Mouse (Mus musculus) MEL (cell line): ENCODE measurements around the gene Cd82. TPM values are rescaled to one million over a fixed set of nuclear protein-coding genes. Genes with fewer than 3 reads are reported as not detected.

Source experiments
- DNase-seq: peaks from one replicate; pipeline ENCODE4 v3.0.0; 2011; ENCODE audit warnings: low read depth, low spot score
- H3K27ac ChIP-seq: 2 replicates; pipeline ENCODE4 v1.5.1; 2012; ENCODE audit warnings: low read depth, mild to moderate bottlenecking, control low read depth, low read length, moderate library complexity; ENCODE audit not compliant: control insufficient read depth
- H3K27me3 ChIP-seq, 2 experiments: fragments of 150-350 bp in 1 of 2; sonication (generic) in 1 of 2; 2 replicates each; pipeline ENCODE4 v1.6.1; 2012; ENCODE audit warnings: low read length in 2 of 2, mild to moderate bottlenecking in 2 of 2, improper control_type of control experiment in 1 of 2, moderate library complexity in 1 of 2; ENCODE audit not compliant: insufficient read depth in 2 of 2, control insufficient read depth in 1 of 2
- H3K36me3 ChIP-seq, 2 experiments: 2 replicates each; pipeline ENCODE4 v1.6.1; 2012 to 2014; ENCODE audit warnings: low read length in 2 of 2, improper control_type of control experiment in 1 of 2, inconsistent platforms in 1 of 2, mild to moderate bottlenecking in 1 of 2; ENCODE audit not compliant: insufficient read depth in 2 of 2, control insufficient read depth in 1 of 2
- H3K4me1 ChIP-seq, 2 experiments: fragments of 150-350 bp in 1 of 2; sonication (generic) in 1 of 2; 2 replicates each; pipeline ENCODE4 v1.6.1; 2012; ENCODE audit warnings: low read length in 2 of 2, improper control_type of control experiment in 1 of 2, mild to moderate bottlenecking in 1 of 2; ENCODE audit not compliant: insufficient read depth in 2 of 2, control insufficient read depth in 1 of 2
- H3K4me3 ChIP-seq, 2 experiments: fragments of 150-350 bp in 1 of 2; sonication (generic) in 1 of 2; 2 replicates each; pipeline ENCODE4 v1.5.1; 2012; ENCODE audit warnings: low read depth in 2 of 2, low read length in 2 of 2, mild to moderate bottlenecking in 2 of 2, moderate library complexity in 2 of 2, control low read depth in 1 of 2, improper control_type of control experiment in 1 of 2; ENCODE audit not compliant: control insufficient read depth in 1 of 2, insufficient read depth in 1 of 2
- H3K79me2 ChIP-seq: 2 replicates; pipeline ENCODE4 v1.6.1; 2012; ENCODE audit warnings: mild to moderate bottlenecking, low read length, moderate library complexity; ENCODE audit not compliant: control insufficient read depth, poor library complexity, insufficient read depth
- H3K9ac ChIP-seq: 2 replicates; pipeline ENCODE4 v1.6.1; 2012; ENCODE audit warnings: low read depth, mild to moderate bottlenecking, control low read depth, low read length, moderate library complexity; ENCODE audit not compliant: control insufficient read depth, poor library complexity, severe bottlenecking
- H3K9me3 ChIP-seq: fragments of 150-350 bp; sonication (generic); replicated peaks from 2 replicates; pipeline ENCODE4 v1.6.1; 2012; ENCODE audit warnings: mild to moderate bottlenecking, low read length, improper control_type of control experiment, moderate library complexity; ENCODE audit not compliant: insufficient read depth
- BHLHE40 ChIP-seq: IDR thresholded peaks from 2 replicates; pipeline ENCODE4 v1.6.1; 2012; ENCODE audit warnings: low read depth, mild to moderate bottlenecking, inconsistent platforms, low read length, improper control_type of control experiment, borderline replicate concordance
- CHD2 ChIP-seq: IDR thresholded peaks from 2 replicates; pipeline ENCODE4 v1.6.1; 2011; ENCODE audit warnings: low read length, improper control_type of control experiment
- E2F4 ChIP-seq: IDR thresholded peaks from 2 replicates; pipeline ENCODE4 v1.6.1; 2011; ENCODE audit warnings: low read depth, low read length, improper control_type of control experiment, borderline replicate concordance
- ELF1 ChIP-seq: IDR thresholded peaks from 2 replicates; pipeline ENCODE4 v1.6.1; 2014; ENCODE audit warnings: low read depth, mild to moderate bottlenecking, inconsistent platforms, low read length, improper control_type of control experiment, moderate library complexity
- HCFC1 ChIP-seq: IDR thresholded peaks from 2 replicates; pipeline ENCODE4 v1.6.1; 2012; ENCODE audit warnings: low read depth, mild to moderate bottlenecking, inconsistent platforms, low read length, improper control_type of control experiment, moderate library complexity
- MEF2A ChIP-seq: IDR thresholded peaks from 2 replicates; pipeline ENCODE4 v1.6.1; 2014; ENCODE audit warnings: low read depth, mild to moderate bottlenecking, inconsistent platforms, low read length, improper control_type of control experiment; ENCODE audit not compliant: poor library complexity, insufficient replicate concordance, severe bottlenecking; ENCODE audit errors: extremely low read depth
- NELFE ChIP-seq: IDR thresholded peaks from 2 replicates; pipeline ENCODE4 v1.6.1; 2011; ENCODE audit warnings: low read depth, low read length, improper control_type of control experiment
- NRF1 ChIP-seq: IDR thresholded peaks from 2 replicates; pipeline ENCODE4 v1.6.1; 2014; ENCODE audit warnings: low read depth, mild to moderate bottlenecking, inconsistent platforms, low read length, improper control_type of control experiment, moderate library complexity; ENCODE audit not compliant: poor library complexity, insufficient read depth, severe bottlenecking
- POLR2A ChIP-seq, 2 experiments: IDR thresholded peaks; 2 replicates each; pipeline ENCODE4 v1.6.1; 2011 to 2012; ENCODE audit warnings: low read length in 2 of 2, mild to moderate bottlenecking in 2 of 2, control low read depth in 1 of 2, improper control_type of control experiment in 1 of 2, low read depth in 1 of 2, moderate library complexity in 1 of 2; ENCODE audit not compliant: control insufficient read depth in 1 of 2, insufficient read depth in 1 of 2, poor library complexity in 1 of 2
- POLR2AphosphoS5 ChIP-seq: IDR thresholded peaks from 2 replicates; pipeline ENCODE4 v1.6.1; 2012; ENCODE audit warnings: low read depth, borderline replicate concordance, mild to moderate bottlenecking, inconsistent platforms, low read length, moderate library complexity, mixed read lengths
- RAD21 ChIP-seq: IDR thresholded peaks from 2 replicates; pipeline ENCODE4 v1.6.1; 2011; ENCODE audit warnings: mild to moderate bottlenecking, low read depth, low read length, improper control_type of control experiment
- SIN3A ChIP-seq: IDR thresholded peaks from 2 replicates; pipeline ENCODE4 v1.6.1; 2012; ENCODE audit warnings: low read length, improper control_type of control experiment, inconsistent platforms
- TAL1 ChIP-seq: IDR thresholded peaks from 2 replicates; pipeline ENCODE4 v1.6.1; 2012; ENCODE audit warnings: mild to moderate bottlenecking, inconsistent platforms, low read length, moderate library complexity, mixed read lengths
- TBP ChIP-seq: IDR thresholded peaks from 2 replicates; pipeline ENCODE4 v1.8.0; 2011; ENCODE audit warnings: low read depth, low read length, improper control_type of control experiment
- TCF12 ChIP-seq: IDR thresholded peaks from 2 replicates; pipeline ENCODE4 v1.6.1; 2014; ENCODE audit warnings: low read depth, mild to moderate bottlenecking, inconsistent platforms, low read length, improper control_type of control experiment, moderate library complexity
- USF1 ChIP-seq: IDR thresholded peaks from 2 replicates; pipeline ENCODE4 v1.6.1; 2014; ENCODE audit warnings: low read depth, mild to moderate bottlenecking, inconsistent platforms, low read length, improper control_type of control experiment, moderate library complexity
- ZNF384 ChIP-seq: IDR thresholded peaks from 2 replicates; pipeline ENCODE4 v1.6.1; 2012; ENCODE audit warnings: low read depth, mild to moderate bottlenecking, inconsistent platforms, low read length, improper control_type of control experiment
- polyA plus RNA-seq, 2 experiments: library from polyadenylated mRNA; stranded (reverse) in 1 of 2; unstranded in 1 of 2; fragments of >175 nt in 1 of 2; fragments of >200 nt in 1 of 2; gene quantifications; 2 replicates each; pipeline versions ENCODE4 v1.2.1 to v1.2.4; 2012; ENCODE audit warnings: low replicate concordance in 2 of 2, low read depth in 1 of 2; ENCODE audit not compliant: insufficient read length in 2 of 2, insufficient read depth in 1 of 2, missing spikeins in 1 of 2
- total RNA-seq: library from RNA; depleted of rRNA; stranded (reverse); fragments of 300-350 nt; gene quantifications from 2 replicates; pipeline ENCODE4 v1.2.3, GENCODE M21; 2012

The Cd82 gene
- total and polyA plus RNA-seq, 3 experiments, result 37.6 to 59.7 TPM; not detected in 1

DNA sequence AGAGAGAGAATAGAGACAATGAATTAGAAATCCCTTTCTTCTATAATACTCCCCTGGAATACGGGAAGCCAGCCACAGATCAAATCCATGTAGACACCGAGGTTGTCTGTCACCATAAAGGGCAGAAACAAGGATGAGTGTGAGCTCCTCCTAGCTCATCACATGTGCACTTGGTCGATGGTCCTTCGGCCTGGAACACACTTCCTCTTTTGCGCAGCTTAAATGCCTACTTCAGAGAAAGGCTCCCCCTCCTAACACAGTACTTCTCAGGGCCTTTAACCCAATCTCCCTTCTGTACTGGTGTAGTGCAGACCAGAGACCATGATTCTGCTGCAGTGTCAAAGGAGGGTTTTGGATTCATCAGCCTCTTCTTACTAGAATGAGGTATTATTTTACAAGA, 34.3 kb upstream of the Cd82 start:
- H3K27ac ChIP-seq, result no peak overlapping the region
- H3K27me3 ChIP-seq, result peaks cover 5 to 9% of the 10 kb centered on the region in 2 experiments; a peak in 3 of 4 replicates
- no peaks in the 10 kb centered on the region for H3K79me2 ChIP-seq
- no peaks in the 10 kb centered on the region for H3K4me1 ChIP-seq
- no peak for TF ChIP-seq NELFE
- H3K4me3 ChIP-seq, result no peak overlapping the region
- H3K9ac ChIP-seq, result no peak overlapping the region
- no peaks in the 10 kb centered on the region for H3K36me3 ChIP-seq
- no peaks in the 10 kb centered on the region for H3K9me3 ChIP-seq
- peak; percentile 12 for DNase-seq

DNA sequence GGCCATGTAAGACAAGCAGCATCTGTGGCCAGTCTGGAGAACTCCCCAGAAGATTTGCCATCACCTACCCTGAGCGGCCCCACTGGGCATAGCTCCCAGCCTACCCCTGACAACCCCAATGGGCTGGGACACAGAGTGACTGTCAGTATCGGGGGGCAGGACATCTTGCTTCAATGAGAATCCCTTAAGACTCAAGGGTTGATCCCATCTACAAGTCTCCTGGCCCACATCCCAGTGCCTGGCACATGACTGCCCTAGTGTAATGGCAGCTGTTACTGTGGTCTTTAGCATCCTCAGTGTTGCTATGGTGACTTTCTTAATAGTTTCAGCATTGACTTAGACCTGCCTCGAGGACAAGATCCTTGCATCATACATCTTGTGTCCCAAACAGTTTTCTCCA, 32.2 kb upstream of the Cd82 start:
- TF ChIP-seq TBP, result no peak
- no peak for TF ChIP-seq BHLHE40
- TF ChIP-seq CHD2, result no peak
- TF ChIP-seq USF1, result no peak
- no peak for TF ChIP-seq TAL1
- TF ChIP-seq POLR2A (IDR thresholded peaks at IDR 0.05; ENCODE audit: control insufficient read depth in 1 of 2, insufficient read depth in 1 of 2, low read depth in 1 of 2, low read length in 2 of 2, poor library complexity in 1 of 2), result no peak
- TF ChIP-seq RAD21, result no peak
- no peak for TF ChIP-seq TCF12
- no peak for TF ChIP-seq SIN3A
- TF ChIP-seq HCFC1, result no peak
- TF ChIP-seq ZNF384, result no peak
- TF ChIP-seq NRF1, result no peak
- TF ChIP-seq POLR2AphosphoS5, result no peak
- no peak for TF ChIP-seq ELF1
- no peak for TF ChIP-seq NELFE
- no peak for TF ChIP-seq MEF2A
- no peak for TF ChIP-seq E2F4
- no peaks in the 10 kb centered on the region for H3K36me3 ChIP-seq
- no peaks in the 10 kb centered on the region for H3K4me1 ChIP-seq
- H3K9ac ChIP-seq, result no peak overlapping the region
- H3K27me3 ChIP-seq, result peaks cover 5 to 8% of the 10 kb centered on the region in 2 experiments; a peak in 3 of 4 replicates
- no peak overlapping the region for H3K27ac ChIP-seq
- no peak overlapping the region for H3K4me3 ChIP-seq
- no peak for DNase-seq
- H3K9me3 ChIP-seq, result no peaks in the 10 kb centered on the region
- H3K79me2 ChIP-seq, result no peaks in the 10 kb centered on the region
